Mouse (Mus musculus) myocyte (in vitro differentiated cells): ENCODE measurements around the gene Paf1. TPM values are rescaled to one million over a fixed set of nuclear protein-coding genes. Genes with fewer than 3 reads are reported as not detected.
A peak's percentile ranks its signal among the peaks of the same experiment; 100 is the strongest.

Experiments
- H3K27me3 ChIP-seq: one replicate; pipeline ENCODE4 v1.6.1; 2011; ENCODE audit not compliant: control insufficient read depth, insufficient read depth, insufficient read length
- H3K36me3 ChIP-seq: one replicate; pipeline ENCODE4 v1.6.1; 2011; ENCODE audit not compliant: control insufficient read depth, insufficient read depth
- H3K4me2 ChIP-seq: one replicate; pipeline ENCODE4 v1.6.1; 2011; ENCODE audit warnings: low read depth, control low read depth
- H3K4me3 ChIP-seq: one replicate; pipeline ENCODE4 v1.5.1; 2011; ENCODE audit warnings: mild to moderate bottlenecking, control low read depth, moderate library complexity
- H3K79me2 ChIP-seq: one replicate; pipeline ENCODE4 v1.6.1; 2011; ENCODE audit not compliant: control insufficient read depth, insufficient read depth
- H3ac ChIP-seq: one replicate; pipeline ENCODE4 v1.6.1; 2011; ENCODE audit not compliant: control insufficient read depth, insufficient read length
- CEBPB ChIP-seq: IDR thresholded peaks from 2 replicates; pipeline ENCODE4 v1.6.1; 2011; ENCODE audit warnings: mild to moderate bottlenecking, moderate library complexity; ENCODE audit not compliant: poor library complexity, insufficient read depth, severe bottlenecking
- E2F4 ChIP-seq: IDR thresholded peaks from one replicate; pipeline ENCODE4 v1.6.1; 2011; ENCODE audit warnings: mild to moderate bottlenecking, control low read depth, moderate library complexity; ENCODE audit not compliant: insufficient read depth
- MAX ChIP-seq: IDR thresholded peaks from one replicate; pipeline ENCODE4 v1.6.1; 2011; ENCODE audit warnings: low read depth, mild to moderate bottlenecking, control low read depth
- MYOD1 ChIP-seq, 3 experiments: IDR thresholded peaks; one replicate each; pipeline ENCODE4 v1.6.1; 2011; ENCODE audit warnings: control low read depth in 2 of 3, low read depth in 2 of 3, mild to moderate bottlenecking in 2 of 3, moderate library complexity in 1 of 3; ENCODE audit not compliant: insufficient read length in 2 of 3, control insufficient read depth in 1 of 3
- POLR2A ChIP-seq: IDR thresholded peaks from one replicate; pipeline ENCODE4 v1.6.1; 2011; ENCODE audit warnings: low read depth, mild to moderate bottlenecking, control low read depth, moderate library complexity; ENCODE audit not compliant: insufficient read length
- POLR2AphosphoS2 ChIP-seq: IDR thresholded peaks from one replicate; pipeline ENCODE4 v1.6.1; 2011; ENCODE audit warnings: low read depth, control low read depth; ENCODE audit not compliant: insufficient read length
- REST ChIP-seq: IDR thresholded peaks from one replicate; pipeline ENCODE4 v1.6.1; 2011; ENCODE audit warnings: mild to moderate bottlenecking, control low read depth, moderate library complexity; ENCODE audit not compliant: insufficient read depth, insufficient read length
- SRF ChIP-seq: IDR thresholded peaks from one replicate; pipeline ENCODE4 v1.6.1; 2011; ENCODE audit warnings: low read depth; ENCODE audit not compliant: control insufficient read depth, insufficient read length
- TCF12 ChIP-seq: IDR thresholded peaks from one replicate; pipeline ENCODE4 v1.6.1; 2011; ENCODE audit warnings: mild to moderate bottlenecking, control low read depth; ENCODE audit not compliant: poor library complexity, insufficient read depth, severe bottlenecking
- TCF3 ChIP-seq: IDR thresholded peaks from one replicate; pipeline ENCODE4 v1.6.1; 2011; ENCODE audit warnings: low read depth, control low read depth; ENCODE audit not compliant: insufficient read length
- USF1 ChIP-seq: IDR thresholded peaks from one replicate; pipeline ENCODE4 v1.6.1; 2011; ENCODE audit warnings: low read depth, mild to moderate bottlenecking, control low read depth, moderate library complexity
- polyA plus RNA-seq: library from polyadenylated mRNA; unstranded; fragments of >200 nt; fragmentation: generic; extraction: Trizol; gene quantifications from one replicate; pipeline ENCODE4 v1.2.1, GENCODE M21; 2012; ENCODE audit warnings: missing spikeins

The Paf1 gene
- polyA plus RNA-seq, 1 experiment = 34.3 TPM

DNA sequence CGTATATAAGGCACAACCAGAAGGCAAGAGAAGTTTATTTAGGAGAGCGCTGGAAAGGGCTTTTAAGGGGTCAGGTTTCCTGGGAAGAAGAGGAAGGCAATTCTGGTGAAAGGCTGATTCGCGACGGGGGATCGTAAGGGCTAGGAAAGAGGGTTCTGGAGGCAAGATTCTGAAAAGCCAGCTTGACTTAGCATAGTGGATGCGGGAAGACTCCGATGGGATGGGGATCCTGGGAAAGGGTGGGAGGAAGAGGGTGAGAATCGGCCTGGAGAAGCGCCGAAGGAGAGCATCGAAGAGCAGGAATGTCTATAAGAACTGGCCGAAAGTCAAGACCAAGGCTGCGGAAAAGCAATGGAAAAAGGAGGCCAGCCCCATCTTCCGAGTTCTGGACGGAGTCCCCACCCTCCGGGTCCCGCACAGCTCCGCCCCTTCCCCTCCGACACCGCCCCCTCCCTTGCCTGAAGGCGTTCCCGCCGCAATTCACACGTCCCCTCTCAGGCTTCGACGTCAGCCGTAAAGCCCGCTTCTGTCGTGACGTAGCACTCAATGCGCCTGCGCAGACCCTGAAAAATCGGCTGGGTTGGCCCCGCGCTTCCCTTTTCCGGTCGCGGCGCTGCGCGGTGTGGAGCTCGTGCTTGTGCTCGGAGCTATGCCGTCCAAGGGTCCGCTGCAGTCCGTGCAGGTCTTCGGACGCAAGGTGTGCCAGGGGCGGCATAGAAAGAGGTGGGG, 42.4 kb upstream of the Paf1 start, which contains the start of gene Rps16:
Gene Rps16, plus strand, starts transcription at position 498 of the 729 bp plus-strand sequence.
- peak within 1 kb of the TSS; percentile 97 for H3K4me3 ChIP-seq
- peak; percentile 69 for TF ChIP-seq POLR2A
- no peak for TF ChIP-seq REST
- peak; percentile 48 for TF ChIP-seq POLR2AphosphoS2
- peak; percentile 48 for TF ChIP-seq E2F4
- TF ChIP-seq SRF = peak; percentile 57

DNA sequence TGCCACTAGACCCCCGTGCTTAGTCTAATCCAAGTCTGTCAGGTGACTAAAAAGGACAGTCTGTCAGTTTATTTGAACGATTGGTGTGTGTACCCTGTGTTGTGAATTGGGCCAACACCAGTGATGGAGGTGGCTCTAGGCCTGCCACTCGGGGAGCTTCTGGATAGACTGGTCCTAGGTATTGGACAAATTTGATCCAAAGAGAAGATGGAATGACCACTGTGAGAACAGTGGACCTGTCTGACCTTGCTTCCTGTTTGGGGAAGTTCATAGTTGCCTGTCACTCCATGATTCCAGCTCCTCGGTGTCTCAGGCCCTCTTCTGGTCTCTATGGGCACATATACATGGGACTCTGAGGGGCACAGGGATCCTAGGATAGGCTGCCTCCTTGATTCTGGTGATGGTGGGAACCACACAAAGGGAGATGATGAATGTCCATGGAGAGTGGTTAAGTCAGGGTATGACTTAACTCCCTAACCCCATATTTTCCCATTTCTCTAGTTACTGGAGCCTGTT, 41.0 kb upstream of the Paf1 start:
- Histone ChIP-seq H3K27me3 (no peaks in the 10 kb centered on the region), H3ac (peak overlapping the region; percentile 23), H3K79me2 (peaks cover 18% of the 10 kb centered on the region), H3K4me2 (peak overlapping the region; percentile 71), H3K4me3 (peak overlapping the region; percentile 97), H3K36me3 (peaks cover 28% of the 10 kb centered on the region)
- TF ChIP-seq MAX (no peak), POLR2AphosphoS2 (peak; percentile 25)

More for the DNA sequence above, 42.4 kb upstream of the Paf1 start, which contains the start of gene Rps16:
- H3K4me2 ChIP-seq = peak within 1 kb of the TSS; percentile 78
- H3ac ChIP-seq = peak within 1 kb of the TSS; percentile 23
- peaks cover 28% of the 10 kb centered on the region for H3K36me3 ChIP-seq
- peaks cover 18% of the 10 kb centered on the region for H3K79me2 ChIP-seq
- no peaks in the 10 kb centered on the region for H3K27me3 ChIP-seq

DNA sequence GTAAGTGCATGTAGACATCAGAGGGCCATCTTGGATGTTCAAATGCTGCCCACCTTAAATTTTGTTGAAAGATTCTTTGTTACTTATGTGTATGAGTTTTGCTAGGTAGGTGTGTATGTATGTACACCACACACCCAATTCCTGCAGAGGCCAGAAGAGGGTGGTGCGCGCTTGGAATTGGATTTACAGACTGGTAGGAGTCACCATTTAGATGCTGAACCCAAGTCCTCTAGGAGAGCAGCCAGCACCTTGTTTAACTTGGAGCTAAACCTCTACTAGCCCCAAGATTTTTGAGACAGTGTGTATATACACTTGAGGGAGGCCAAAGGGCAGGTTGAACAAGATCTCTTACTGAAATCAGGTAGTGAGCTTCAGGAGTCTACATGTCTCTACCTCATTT, 39.5 kb upstream of the Paf1 start:
- no peak for TF ChIP-seq TCF3
- no peak for TF ChIP-seq SRF
- TF ChIP-seq E2F4 = no peak
- no peak for TF ChIP-seq POLR2A
- no peak for TF ChIP-seq USF1
- no peak for TF ChIP-seq TCF12
- no peak for TF ChIP-seq CEBPB
- no peak for TF ChIP-seq POLR2AphosphoS2
- no peak for TF ChIP-seq MYOD1 (IDR thresholded peaks at IDR 0.05; ENCODE audit: control insufficient read depth in 1 of 3, insufficient read length in 2 of 3, low read depth in 2 of 3)
- TF ChIP-seq REST = no peak
- Histone ChIP-seq H3K79me2 (peaks cover 18% of the 10 kb centered on the region), H3K4me3 (no peak overlapping the region), H3K36me3 (peaks cover 28% of the 10 kb centered on the region), H3K27me3 (no peaks in the 10 kb centered on the region), H3ac (no peak overlapping the region), H3K4me2 (no peak overlapping the region)

DNA sequence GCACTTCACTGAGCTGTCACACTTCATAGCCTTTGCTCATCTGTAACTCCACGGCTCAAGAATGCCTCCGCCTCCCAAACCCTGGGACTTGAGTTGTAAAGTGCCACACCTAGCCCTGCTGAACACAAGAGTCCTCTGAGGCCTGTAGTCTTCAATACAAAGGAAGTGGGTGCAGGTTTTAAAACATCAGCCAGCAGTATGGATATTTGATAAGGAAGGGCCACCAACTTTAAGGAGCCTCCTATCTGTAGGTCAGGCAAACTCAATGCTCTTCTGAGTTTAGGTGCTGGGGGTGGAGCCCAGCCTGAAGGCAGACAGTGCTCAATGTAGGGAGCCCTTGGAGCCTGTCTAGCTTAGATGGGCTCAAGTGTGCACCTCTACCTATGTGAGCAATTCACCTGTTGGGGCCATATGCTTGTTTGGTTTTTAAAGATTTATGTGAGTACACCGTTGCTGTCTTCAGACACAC, 38.6 kb upstream of the Paf1 start:
- TF ChIP-seq POLR2AphosphoS2 (peak; percentile 51), POLR2A (no peak)
- Histone ChIP-seq H3K27me3 (no peaks in the 10 kb centered on the region), H3K36me3 (peaks cover 28% of the 10 kb centered on the region), H3ac (no peak overlapping the region), H3K79me2 (peaks cover 18% of the 10 kb centered on the region), H3K4me3 (no peak overlapping the region), H3K4me2 (no peak overlapping the region)

DNA sequence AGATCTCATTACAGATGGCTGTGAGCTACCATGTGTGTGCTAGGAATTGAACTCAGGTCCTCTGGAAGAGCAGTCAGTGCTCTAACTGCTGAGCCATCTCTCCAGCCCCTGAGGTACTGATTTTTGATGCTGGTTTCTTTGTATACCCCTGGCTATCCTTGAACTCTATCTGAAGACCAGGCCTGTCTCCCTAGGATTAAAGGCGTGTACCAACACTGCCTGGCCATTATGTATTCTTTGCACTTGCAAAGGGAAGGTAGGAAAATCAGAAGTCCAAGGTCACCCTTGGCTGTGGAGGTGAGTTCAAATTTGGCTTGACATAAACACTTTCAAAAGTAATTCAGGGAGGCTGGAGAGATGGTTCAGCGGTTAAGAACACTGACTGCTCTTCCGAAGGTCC, 38.2 kb upstream of the Paf1 start:
- no peak overlapping the region for H3K4me2 ChIP-seq
- H3K4me3 ChIP-seq = no peak overlapping the region
- no peak overlapping the region for H3ac ChIP-seq
- H3K27me3 ChIP-seq = no peaks in the 10 kb centered on the region
- peaks cover 28% of the 10 kb centered on the region for H3K36me3 ChIP-seq
- peaks cover 18% of the 10 kb centered on the region for H3K79me2 ChIP-seq
- TF ChIP-seq MYOD1 (IDR thresholded peaks at IDR 0.05; ENCODE audit: control insufficient read depth in 1 of 3, insufficient read length in 2 of 3, low read depth in 2 of 3) (no peak), USF1 (no peak), TCF12 (no peak)

DNA sequence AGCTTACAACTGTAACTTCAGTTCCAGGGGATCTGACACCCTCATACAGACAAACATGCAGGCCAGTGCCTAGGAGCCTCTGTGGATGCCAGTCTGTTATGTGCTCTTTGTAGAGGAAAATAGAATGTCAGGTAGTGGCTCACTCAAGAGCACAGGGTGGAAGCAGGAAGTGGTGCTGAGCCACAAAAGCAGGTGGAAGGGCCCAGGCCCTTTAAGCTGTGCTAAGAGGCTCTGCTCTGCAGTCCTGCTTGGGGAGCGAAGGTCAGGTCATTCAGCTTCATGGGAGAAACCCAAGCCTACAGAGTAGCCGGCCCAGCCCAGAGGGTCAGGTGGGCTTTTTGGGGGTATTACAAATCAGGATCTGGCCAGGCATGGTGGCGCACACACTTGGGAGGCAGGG, 37.5 kb upstream of the Paf1 start:
- H3K4me2 ChIP-seq = no peak overlapping the region
- TF ChIP-seq E2F4 (no peak), POLR2AphosphoS2 (no peak), USF1 (no peak)
- no peak overlapping the region for H3K4me3 ChIP-seq
- no peak overlapping the region for H3ac ChIP-seq
- no peaks in the 10 kb centered on the region for H3K27me3 ChIP-seq
- peaks cover 18% of the 10 kb centered on the region for H3K79me2 ChIP-seq
- peaks cover 28% of the 10 kb centered on the region for H3K36me3 ChIP-seq
